Mouse (Mus musculus): ENCODE results near the gene Ftl1. TPM values are rescaled to one million over a fixed set of nuclear protein-coding genes. Genes with fewer than 3 reads are reported as not detected.

Gene Ftl1
- total and polyA plus RNA-seq, 3 experiments = 1,338 to 7,024 (median 1,480) TPM

- peak; percentile 32 for DNase-seq
These were observed 46.4 kb downstream of the Ftl1 start, which contains the start of gene Ntf5 for GRCm38 (mm10) chr7:45413113-45413863. TSS of gene Ntf5 (plus strand) at chr7:45413695.

GRCm38 (mm10) chr7:45412421-45412820 is 47.3 kb downstream of the Ftl1 start:
- no peak for DNase-seq

GRCm38 (mm10) chr7:45409497-45410163 is 50.1 kb downstream of the Ftl1 start:
- DNase-seq = no peak

GRCm38 (mm10) chr7:45408949-45409348 is 50.7 kb downstream of the Ftl1 start:
- no peak for DNase-seq

- no peak for DNase-seq
These were observed 51.3 kb downstream of the Ftl1 start for GRCm38 (mm10) chr7:45408351-45408750.

Small RNA genes lying within 50 kb of the gene (microRNA-seq; reads per million reads assigned to microRNA genes)
- 0.83 to 1.8 reads per million in 2 experiments for gene Gm22133

Other genes starting within 250 kb of the Ftl1 start
Only the 30 nearest of the 34 such genes appear.
- gene Cd37, start 220.8 kb downstream of the Ftl1 start, total RNA-seq (2021) = 1 to 10 TPM; 2.9 to 5.2 TPM
- 10.9 and 14.3 TPM in 2 replicates for gene Cd37, start 220.8 kb downstream of the Ftl1 start, polyA plus RNA-seq (2012; rRNA removed)
- not detected for gene Slc6a16, start 218.8 kb downstream of the Ftl1 start, total RNA-seq (2021)
- gene Slc6a16, start 218.8 kb downstream of the Ftl1 start, polyA plus RNA-seq (2012; rRNA removed) = 0.04 TPM in 1 of 2 replicates, not detected in the other
- gene Slc6a21, start 182.4 kb downstream of the Ftl1 start, total RNA-seq (2021) = not detected
- not detected in 2 replicates for gene Slc6a21, start 182.4 kb downstream of the Ftl1 start, polyA plus RNA-seq (2012; rRNA removed)
- 1 to 10 TPM; 5.2 to 9.4 TPM for gene Trpm4, start 126.1 kb downstream of the Ftl1 start, total RNA-seq (2021)
- 8.8 and 11.2 TPM in 2 replicates for gene Trpm4, start 126.1 kb downstream of the Ftl1 start, polyA plus RNA-seq (2012; rRNA removed)
- under 1 TPM in 1 of 2 experiments, not detected in 1; 0.23 TPM for gene Hrc, start 124.6 kb downstream of the Ftl1 start, total RNA-seq (2021)
- 0.18 TPM in 1 of 2 replicates, not detected in the other for gene Hrc, start 124.6 kb downstream of the Ftl1 start, polyA plus RNA-seq (2012; rRNA removed)
- gene Ppfia3, start 92.9 kb downstream of the Ftl1 start, total RNA-seq (2021) = 1 to 10 TPM; 1.1 to 2.8 TPM
- gene Ppfia3, start 92.9 kb downstream of the Ftl1 start, polyA plus RNA-seq (2012; rRNA removed) = 4.3 and 4.7 TPM in 2 replicates
- gene Lin7b, start 89.3 kb downstream of the Ftl1 start, total RNA-seq (2021) = 1 to 10 TPM; 2.4 to 3.8 TPM
- 5.7 and 10.3 TPM in 2 replicates for gene Lin7b, start 89.3 kb downstream of the Ftl1 start, polyA plus RNA-seq (2012; rRNA removed)
- gene Snrnp70, start 64.1 kb downstream of the Ftl1 start, total RNA-seq (2021) = 100 to 1,000 TPM; 219 to 278 TPM
- gene Snrnp70, start 64.1 kb downstream of the Ftl1 start, polyA plus RNA-seq (2012; rRNA removed) = 230 and 236 TPM in 2 replicates
- not detected for gene Kcna7, start 54.2 kb downstream of the Ftl1 start, total RNA-seq (2021)
- not detected in 2 replicates for gene Kcna7, start 54.2 kb downstream of the Ftl1 start, polyA plus RNA-seq (2012; rRNA removed)
- gene Ntf5, start 46.2 kb downstream of the Ftl1 start, total RNA-seq (2021) = not detected
- not detected in 2 replicates for gene Ntf5, start 46.2 kb downstream of the Ftl1 start, polyA plus RNA-seq (2012; rRNA removed)
- gene Lhb, start 39.1 kb downstream of the Ftl1 start, total RNA-seq (2021) = not detected
- gene Lhb, start 39.1 kb downstream of the Ftl1 start, polyA plus RNA-seq (2012; rRNA removed) = not detected in 2 replicates
- 10 to 100 TPM; 46.4 to 57.6 TPM for gene Gys1, start 25.0 kb downstream of the Ftl1 start, total RNA-seq (2021)
- gene Gys1, start 25.0 kb downstream of the Ftl1 start, polyA plus RNA-seq (2012; rRNA removed) = 64.0 and 82.1 TPM in 2 replicates
- 10 to 100 TPM; 38.2 to 52.3 TPM for gene Ruvbl2, start 21.8 kb downstream of the Ftl1 start, total RNA-seq (2021)
- gene Ruvbl2, start 21.8 kb downstream of the Ftl1 start, polyA plus RNA-seq (2012; rRNA removed) = 70.2 and 89.3 TPM in 2 replicates
- 10 to 100 TPM; 52.5 to 60.6 TPM for gene Bax, start 7.0 kb upstream of the Ftl1 start, total RNA-seq (2021)
- 148 and 158 TPM in 2 replicates for gene Bax, start 7.0 kb upstream of the Ftl1 start, polyA plus RNA-seq (2012; rRNA removed)
- gene Tulp2, start 22.0 kb upstream of the Ftl1 start, total RNA-seq (2021) = under 1 TPM; 0.41 to 0.75 TPM
- 0.44 and 0.64 TPM in 2 replicates for gene Tulp2, start 22.0 kb upstream of the Ftl1 start, polyA plus RNA-seq (2012; rRNA removed)
- 10 to 100 TPM in 1 of 2 experiments, 1 to 10 TPM in 1; 2.2 to 33.5 TPM for gene Gm45808, start 26.9 kb upstream of the Ftl1 start, total RNA-seq (2021)
- 0.45 TPM in 1 of 2 replicates, not detected in the other for gene Gm45808, start 26.9 kb upstream of the Ftl1 start, polyA plus RNA-seq (2012; rRNA removed)
- gene Dhdh, start 28.9 kb upstream of the Ftl1 start, total RNA-seq (2021) = 10 to 100 TPM; 55.4 to 71.1 TPM
- gene Dhdh, start 28.9 kb upstream of the Ftl1 start, polyA plus RNA-seq (2012; rRNA removed) = 17.6 and 21.4 TPM in 2 replicates
- 100 to 1,000 TPM; 280 to 286 TPM for gene Nucb1, start 50.5 kb upstream of the Ftl1 start, total RNA-seq (2021)
- 594 and 643 TPM in 2 replicates for gene Nucb1, start 50.5 kb upstream of the Ftl1 start, polyA plus RNA-seq (2012; rRNA removed)
- 10 to 100 TPM; 49.0 to 57.8 TPM for gene Ppp1r15a, start 66.4 kb upstream of the Ftl1 start, total RNA-seq (2021)
- gene Ppp1r15a, start 66.4 kb upstream of the Ftl1 start, polyA plus RNA-seq (2012; rRNA removed) = 49.5 and 49.7 TPM in 2 replicates
- gene Plekha4, start 66.4 kb upstream of the Ftl1 start, total RNA-seq (2021) = 1 to 10 TPM; 3.0 to 5.9 TPM
- gene Plekha4, start 66.4 kb upstream of the Ftl1 start, polyA plus RNA-seq (2012; rRNA removed) = 9.8 and 15.6 TPM in 2 replicates
- gene Hsd17b14, start 95.0 kb upstream of the Ftl1 start, total RNA-seq (2021) = 1 to 10 TPM; 2.3 TPM
- 1.5 and 2.3 TPM in 2 replicates for gene Hsd17b14, start 95.0 kb upstream of the Ftl1 start, polyA plus RNA-seq (2012; rRNA removed)
- 100 to 1,000 TPM; 213 to 292 TPM for gene Bcat2, start 110.3 kb upstream of the Ftl1 start, total RNA-seq (2021)
- 166 and 170 TPM in 2 replicates for gene Bcat2, start 110.3 kb upstream of the Ftl1 start, polyA plus RNA-seq (2012; rRNA removed)
- gene Fgf21, start 155.6 kb upstream of the Ftl1 start, total RNA-seq (2021) = not detected
- 0.15 and 0.16 TPM in 2 replicates for gene Fgf21, start 155.6 kb upstream of the Ftl1 start, polyA plus RNA-seq (2012; rRNA removed)
- not detected for gene Fut1, start 157.4 kb upstream of the Ftl1 start, total RNA-seq (2021)
- gene Fut1, start 157.4 kb upstream of the Ftl1 start, polyA plus RNA-seq (2012; rRNA removed) = not detected in 2 replicates
- gene Izumo1, start 161.9 kb upstream of the Ftl1 start, total RNA-seq (2021) = under 1 TPM; 0.28 to 0.29 TPM
- gene Izumo1, start 161.9 kb upstream of the Ftl1 start, polyA plus RNA-seq (2012; rRNA removed) = 0.65 and 0.89 TPM in 2 replicates
- gene Rasip1, start 167.6 kb upstream of the Ftl1 start, total RNA-seq (2021) = 10 to 100 TPM; 13.5 to 20.6 TPM
- gene Rasip1, start 167.6 kb upstream of the Ftl1 start, polyA plus RNA-seq (2012; rRNA removed) = 42.9 and 56.4 TPM in 2 replicates
- 1 to 10 TPM; 3.0 to 5.8 TPM for gene Mamstr, start 180.1 kb upstream of the Ftl1 start, total RNA-seq (2021)
- gene Mamstr, start 180.1 kb upstream of the Ftl1 start, polyA plus RNA-seq (2012; rRNA removed) = 5.1 and 5.8 TPM in 2 replicates
- gene Fut2, start 206.5 kb upstream of the Ftl1 start, total RNA-seq (2021) = under 1 TPM in 1 of 2 experiments, not detected in 1; 0.09 TPM
- gene Fut2, start 206.5 kb upstream of the Ftl1 start, polyA plus RNA-seq (2012; rRNA removed) = not detected in 2 replicates
- gene Ntn5, start 224.1 kb upstream of the Ftl1 start, total RNA-seq (2021) = under 1 TPM in 1 of 2 experiments, not detected in 1; 0.31 TPM
- gene Ntn5, start 224.1 kb upstream of the Ftl1 start, polyA plus RNA-seq (2012; rRNA removed) = 0.40 and 0.86 TPM in 2 replicates
- gene Sec1, start 234.5 kb upstream of the Ftl1 start, total RNA-seq (2021) = under 1 TPM; 0.29 to 0.41 TPM
- 0.57 and 0.58 TPM in 2 replicates for gene Sec1, start 234.5 kb upstream of the Ftl1 start, polyA plus RNA-seq (2012; rRNA removed)